Mouse (Mus musculus) kidney, adult 11 months (tissue): ENCODE results near the gene Prune2.

ENCODE experiments used
- DNase-seq: peaks from one replicate; pipeline ENCODE4 v3.0.0; 2022

Gene Prune2

GRCm38 (mm10) chr19:17268669-17269068 lies 312.8 kb downstream of the Prune2 start:
- no peak for DNase-seq

DNA sequence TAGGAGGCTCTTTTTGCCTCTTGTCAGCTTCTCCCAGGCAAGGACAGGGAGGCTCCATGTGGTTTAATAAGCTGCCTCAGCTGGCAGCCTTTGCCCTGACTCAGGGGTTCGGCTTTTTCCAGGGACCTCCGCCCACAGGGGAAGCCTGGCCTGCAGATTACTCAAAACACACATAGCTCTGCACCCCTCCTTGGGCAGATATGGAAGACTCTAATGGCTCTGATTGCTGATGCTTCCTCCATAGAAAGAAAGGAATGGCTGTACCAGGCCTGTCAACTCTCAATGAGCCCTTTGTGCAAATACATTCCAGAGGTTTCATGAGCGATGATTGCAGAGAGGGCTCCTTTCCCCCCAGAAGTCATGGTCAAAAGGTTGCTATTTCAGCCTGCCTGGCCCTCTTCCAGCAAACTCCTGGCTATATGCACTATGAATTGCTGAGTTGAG lies 315.3 kb downstream of the Prune2 start:
- DNase-seq = no peak

DNA sequence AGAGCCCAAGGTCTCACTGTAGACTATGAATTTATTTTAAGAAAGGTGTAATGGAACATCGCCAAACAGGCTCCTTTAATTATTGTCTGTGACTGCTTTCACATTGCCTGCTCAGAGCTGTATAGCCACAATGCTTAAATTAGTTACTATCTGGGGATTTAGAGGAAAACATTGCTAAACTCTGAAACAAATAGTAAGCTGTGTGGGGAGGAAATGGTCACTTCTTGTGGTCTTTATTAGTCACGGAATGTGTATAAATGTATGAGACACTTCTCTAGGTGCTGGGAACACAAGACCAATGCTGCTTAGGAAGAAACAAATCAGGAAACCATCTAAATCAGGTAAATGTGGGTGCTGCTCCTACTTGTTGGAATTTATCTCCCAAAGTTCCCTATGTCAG lies 317.1 kb downstream of the Prune2 start:
- DNase-seq = no peak
